Mouse (Mus musculus): ENCODE data around the gene Micu1. TPM values are rescaled to one million over a fixed set of nuclear protein-coding genes. Genes with fewer than 3 reads are reported as not detected.

Micu1 gene
- total RNA-seq, 1 experiment, result 23.6 TPM

DNA sequence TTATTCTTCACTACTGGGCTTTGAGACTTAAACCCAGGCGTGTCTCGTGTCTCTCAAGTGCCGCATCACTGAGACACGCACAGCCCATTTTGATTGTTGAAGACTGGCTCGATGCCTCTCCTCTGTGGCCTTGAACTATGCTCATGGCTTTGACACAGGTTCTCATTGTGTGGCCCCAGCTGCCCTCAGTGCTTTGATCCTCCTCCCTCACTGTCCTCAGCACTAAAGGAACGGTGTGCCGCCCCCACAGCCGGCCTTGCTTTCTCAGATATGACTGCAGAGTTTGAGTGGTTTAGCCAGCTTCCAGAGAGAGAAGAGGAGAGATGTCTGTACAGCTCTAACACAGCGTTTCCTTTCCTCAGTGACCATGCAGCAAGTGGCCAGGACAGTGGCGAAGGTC is 158.9 kb downstream of the Micu1 start:
- Histone ChIP-seq H3K9me3 (ENCODE audit: control insufficient read depth, insufficient read depth, low read depth, low read length) (no peaks in the 10 kb centered on the region), H3K9ac (ENCODE audit: insufficient read depth, low read depth, low read length, poor library complexity, severe bottlenecking) (no peak overlapping the region), H3K36me3 (ENCODE audit: control insufficient read depth, insufficient read depth, low read length, poor library complexity, severe bottlenecking) (no peaks in the 10 kb centered on the region), H3K4me3 (ENCODE audit: insufficient read depth in 1 of 2, low read depth in 1 of 2, low read length in 2 of 2, poor library complexity in 1 of 2, severe bottlenecking in 1 of 2) (no peak overlapping the region), H3K4me1 (ENCODE audit: control insufficient read depth in 2 of 2, insufficient read depth in 2 of 2, low read length in 2 of 2, poor library complexity in 1 of 2) (peaks cover 0 to 12% of the 10 kb centered on the region in 2 experiments; a peak in 1 of 4 replicates), H3K27ac (ENCODE audit: insufficient read depth, low read depth, low read length, poor library complexity, severe bottlenecking) (no peak overlapping the region)
- in situ Hi-C loops (cut with MboI; ENCODE audit: low sequenced_read_pairs in 2 of 2, unreplicated experiment in 2 of 2), result loop anchor here (10.0 to 25.0 kb wide), 2 partner anchors 549 to 556 kb away; partner anchors contain the start of gene P4ha1 (in 1 of the 2)
- no peak for TF ChIP-seq MAFK (IDR thresholded peaks at IDR 0.05; ENCODE audit: insufficient read depth, low read depth, low read length)
- TF ChIP-seq CHD2 (IDR thresholded peaks at IDR 0.05; ENCODE audit: low read depth, low read length), result no peak
- TF ChIP-seq ZC3H11A (IDR thresholded peaks at IDR 0.05; ENCODE audit: borderline replicate concordance, low read depth, low read length), result no peak
- no peak for TF ChIP-seq HCFC1 (IDR thresholded peaks at IDR 0.05; ENCODE audit: borderline replicate concordance, insufficient read depth, low read length)
- no peak for TF ChIP-seq ZNF384 (IDR thresholded peaks at IDR 0.05; ENCODE audit: low read depth, low read length)
- DNase-seq (ENCODE audit: low read depth, low spot score), result no peak

DNA sequence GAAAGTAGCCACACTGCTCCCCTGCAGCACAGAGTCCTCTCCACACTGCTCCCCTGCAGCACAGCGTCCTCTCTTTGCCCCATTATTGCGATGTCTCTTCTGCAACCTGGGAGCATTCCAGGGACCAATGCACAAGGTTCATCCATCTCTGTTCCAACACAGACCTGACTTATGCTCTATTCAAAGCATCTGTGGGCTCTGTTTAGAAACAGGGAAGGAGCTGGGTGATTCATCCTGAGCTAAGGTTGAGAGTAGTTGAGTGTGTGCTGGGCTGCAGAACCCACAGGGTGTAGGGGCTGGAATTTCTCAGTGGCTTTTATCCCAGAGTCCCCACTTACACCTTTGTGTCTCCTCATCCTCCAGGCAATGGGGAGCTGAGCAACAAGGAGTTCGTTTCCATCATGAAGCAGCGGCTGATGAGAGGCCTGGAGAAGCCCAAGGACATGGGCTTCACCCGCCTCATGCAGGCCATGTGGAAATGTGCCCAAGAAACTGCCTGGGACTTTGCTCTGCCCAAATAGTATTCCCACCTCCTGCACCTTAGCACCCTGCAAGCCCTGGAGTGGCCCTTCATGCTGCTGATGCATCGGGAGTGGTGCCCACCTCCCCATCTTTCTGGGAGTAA is 160.7 kb downstream of the Micu1 start:
- peaks cover 0 to 12% of the 10 kb centered on the region in 2 experiments; a peak in 1 of 4 replicates for H3K4me1 ChIP-seq (ENCODE audit: control insufficient read depth in 2 of 2, insufficient read depth in 2 of 2, low read length in 2 of 2, poor library complexity in 1 of 2)
- no peaks in the 10 kb centered on the region for H3K9me3 ChIP-seq (ENCODE audit: control insufficient read depth, insufficient read depth, low read depth, low read length)
- DNase-seq (ENCODE audit: low read depth, low spot score), result no peak
- in situ Hi-C loops (cut with MboI; ENCODE audit: low sequenced_read_pairs in 2 of 2, unreplicated experiment in 2 of 2), result loop anchor here (10.0 to 25.0 kb wide), 2 partner anchors 551 to 558 kb away; partner anchors contain the start of gene P4ha1 (in 1 of the 2)
- no peak for TF ChIP-seq MAFK (IDR thresholded peaks at IDR 0.05; ENCODE audit: insufficient read depth, low read depth, low read length)
- TF ChIP-seq CHD2 (IDR thresholded peaks at IDR 0.05; ENCODE audit: low read depth, low read length), result no peak
- TF ChIP-seq HCFC1 (IDR thresholded peaks at IDR 0.05; ENCODE audit: borderline replicate concordance, insufficient read depth, low read length), result no peak
- no peak for TF ChIP-seq ZNF384 (IDR thresholded peaks at IDR 0.05; ENCODE audit: low read depth, low read length)
- no peak for TF ChIP-seq ZC3H11A (IDR thresholded peaks at IDR 0.05; ENCODE audit: borderline replicate concordance, low read depth, low read length)
- H3K9ac ChIP-seq (ENCODE audit: insufficient read depth, low read depth, low read length, poor library complexity, severe bottlenecking), result no peak overlapping the region
- no peaks in the 10 kb centered on the region for H3K36me3 ChIP-seq (ENCODE audit: control insufficient read depth, insufficient read depth, low read length, poor library complexity, severe bottlenecking)
- H3K4me3 ChIP-seq (ENCODE audit: insufficient read depth in 1 of 2, low read depth in 1 of 2, low read length in 2 of 2, poor library complexity in 1 of 2, severe bottlenecking in 1 of 2), result no peak overlapping the region
- no peak overlapping the region for H3K27ac ChIP-seq (ENCODE audit: insufficient read depth, low read depth, low read length, poor library complexity, severe bottlenecking)

DNA sequence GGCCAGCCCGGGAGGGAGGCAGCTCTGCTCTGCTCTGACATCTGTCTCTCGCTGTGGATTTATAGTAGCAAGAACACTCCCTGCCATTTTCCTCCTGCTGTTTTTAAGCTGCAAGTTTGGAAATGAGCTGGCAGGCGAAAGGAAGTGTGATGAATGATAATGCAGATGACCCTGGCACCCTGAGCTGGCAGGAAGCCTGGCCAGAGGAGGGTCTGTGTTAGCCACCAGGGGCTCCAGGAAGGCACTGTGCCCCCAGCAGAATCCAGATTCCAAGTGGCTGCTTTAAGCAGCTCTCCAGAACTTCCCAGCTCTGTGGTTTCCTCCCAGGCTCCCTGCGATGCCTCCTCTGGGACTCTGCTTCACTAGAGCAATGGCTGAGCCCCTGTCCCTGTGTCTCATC is 161.3 kb downstream of the Micu1 start:
- Histone ChIP-seq H3K4me1 (ENCODE audit: control insufficient read depth in 2 of 2, insufficient read depth in 2 of 2, low read length in 2 of 2, poor library complexity in 1 of 2) (peaks cover 0 to 14% of the 10 kb centered on the region in 2 experiments; a peak in 1 of 4 replicates), H3K9ac (ENCODE audit: insufficient read depth, low read depth, low read length, poor library complexity, severe bottlenecking) (no peak overlapping the region), H3K27ac (ENCODE audit: insufficient read depth, low read depth, low read length, poor library complexity, severe bottlenecking) (no peak overlapping the region), H3K9me3 (ENCODE audit: control insufficient read depth, insufficient read depth, low read depth, low read length) (no peaks in the 10 kb centered on the region), H3K4me3 (ENCODE audit: insufficient read depth in 1 of 2, low read depth in 1 of 2, low read length in 2 of 2, poor library complexity in 1 of 2, severe bottlenecking in 1 of 2) (no peak overlapping the region), H3K36me3 (ENCODE audit: control insufficient read depth, insufficient read depth, low read length, poor library complexity, severe bottlenecking) (no peaks in the 10 kb centered on the region)
- TF ChIP-seq CHD2 (IDR thresholded peaks at IDR 0.05; ENCODE audit: low read depth, low read length) (no peak), MAFK (IDR thresholded peaks at IDR 0.05; ENCODE audit: insufficient read depth, low read depth, low read length) (no peak), HCFC1 (IDR thresholded peaks at IDR 0.05; ENCODE audit: borderline replicate concordance, insufficient read depth, low read length) (no peak), ZNF384 (IDR thresholded peaks at IDR 0.05; ENCODE audit: low read depth, low read length) (no peak), ZC3H11A (IDR thresholded peaks at IDR 0.05; ENCODE audit: borderline replicate concordance, low read depth, low read length) (no peak)
- DNase-seq (ENCODE audit: low read depth, low spot score), result no peak
- in situ Hi-C loops (cut with MboI; ENCODE audit: low sequenced_read_pairs in 2 of 2, unreplicated experiment in 2 of 2), result loop anchor here (10.0 to 25.0 kb wide), 2 partner anchors 551 to 559 kb away; partner anchors contain the start of gene P4ha1 (in 1 of the 2)

DNA sequence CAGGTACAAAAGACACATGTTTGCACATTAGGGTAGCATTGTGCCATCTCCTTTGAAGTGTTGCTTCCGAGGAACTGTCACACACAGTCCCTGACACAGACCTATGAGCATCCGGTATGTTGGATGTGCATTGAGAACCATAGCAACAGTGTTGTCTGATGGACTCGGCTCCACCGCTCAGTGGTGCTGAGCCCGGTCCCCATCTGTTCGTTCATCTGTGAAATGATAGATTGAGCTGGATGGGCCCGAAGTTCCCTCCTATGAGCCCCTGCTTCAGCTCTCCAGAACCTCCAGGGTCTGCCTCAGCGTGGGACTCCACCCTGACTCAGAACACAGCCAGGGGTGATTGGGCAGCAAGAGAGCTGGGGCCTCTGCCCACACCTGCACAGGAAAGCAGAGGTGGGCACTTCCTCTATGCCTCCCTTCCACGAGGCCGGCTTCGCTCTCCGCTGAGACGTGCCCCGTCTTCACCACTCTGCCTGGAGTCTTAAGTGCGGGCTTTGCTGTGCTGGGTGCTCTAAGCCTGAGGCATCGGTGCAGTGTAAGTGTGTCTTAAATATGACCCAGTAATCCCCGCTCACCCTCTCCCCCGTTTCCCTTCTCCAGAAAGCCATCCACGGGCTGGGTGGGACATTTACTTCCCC is 162.1 kb downstream of the Micu1 start:
- Histone ChIP-seq H3K9ac (ENCODE audit: insufficient read depth, low read depth, low read length, poor library complexity, severe bottlenecking) (peak overlapping the region; percentile 16; the same call in 1 of the 2 replicates), H3K36me3 (ENCODE audit: control insufficient read depth, insufficient read depth, low read length, poor library complexity, severe bottlenecking) (no peaks in the 10 kb centered on the region), H3K4me3 (ENCODE audit: insufficient read depth in 1 of 2, low read depth in 1 of 2, low read length in 2 of 2, poor library complexity in 1 of 2, severe bottlenecking in 1 of 2) (0 out of 4 replicates have a peak overlapping the region, but pooled peaks of 1 of the 2 experiments have one; percentile 10), H3K27ac (ENCODE audit: insufficient read depth, low read depth, low read length, poor library complexity, severe bottlenecking) (no peak overlapping the region), H3K4me1 (ENCODE audit: control insufficient read depth in 2 of 2, insufficient read depth in 2 of 2, low read length in 2 of 2, poor library complexity in 1 of 2) (peaks cover 0 to 18% of the 10 kb centered on the region in 2 experiments; a peak in 1 of 4 replicates), H3K9me3 (ENCODE audit: control insufficient read depth, insufficient read depth, low read depth, low read length) (no peaks in the 10 kb centered on the region)
- no peak for DNase-seq (ENCODE audit: low read depth, low spot score)
- TF ChIP-seq ZNF384 (IDR thresholded peaks at IDR 0.05; ENCODE audit: low read depth, low read length), result no peak
- no peak for TF ChIP-seq HCFC1 (IDR thresholded peaks at IDR 0.05; ENCODE audit: borderline replicate concordance, insufficient read depth, low read length)
- no peak for TF ChIP-seq CHD2 (IDR thresholded peaks at IDR 0.05; ENCODE audit: low read depth, low read length)
- no peak for TF ChIP-seq ZC3H11A (IDR thresholded peaks at IDR 0.05; ENCODE audit: borderline replicate concordance, low read depth, low read length)
- TF ChIP-seq MAFK (IDR thresholded peaks at IDR 0.05; ENCODE audit: insufficient read depth, low read depth, low read length), result no peak
- in situ Hi-C loops (cut with MboI; ENCODE audit: low sequenced_read_pairs in 2 of 2, unreplicated experiment in 2 of 2), result loop anchor here (10.0 to 25.0 kb wide), 2 partner anchors 552 to 560 kb away; partner anchors contain the start of gene P4ha1 (in 1 of the 2)
